Mouse (Mus musculus) C2C12 (cell line): Measurements from ENCODE around the gene A930017K11Rik.

Experiments used
- CTCF ChIP-seq: IDR thresholded peaks from one replicate; pipeline ENCODE4 v1.5.1; 2011; ENCODE audit not compliant: control insufficient read depth, insufficient read depth, insufficient read length
- FOSL1 ChIP-seq: IDR thresholded peaks from one replicate; pipeline ENCODE4 v1.8.0; 2011; ENCODE audit warnings: mild to moderate bottlenecking, low read length; ENCODE audit not compliant: poor library complexity, insufficient read depth, severe bottlenecking
- MAX ChIP-seq: IDR thresholded peaks from one replicate; pipeline ENCODE4 v1.6.1; 2011; ENCODE audit warnings: mild to moderate bottlenecking, control low read depth
- MYOD1 ChIP-seq: IDR thresholded peaks from one replicate; pipeline ENCODE4 v1.6.1; 2011; ENCODE audit warnings: low read depth; ENCODE audit not compliant: control insufficient read depth, insufficient read length
- MYOG ChIP-seq: IDR thresholded peaks from one replicate; pipeline ENCODE4 v1.6.1; 2011; ENCODE audit not compliant: control insufficient read depth, insufficient read length; ENCODE audit errors: extremely low read depth
- USF1 ChIP-seq: IDR thresholded peaks from one replicate; pipeline ENCODE4 v1.6.1; 2011; ENCODE audit warnings: low read depth, mild to moderate bottlenecking, control low read depth, moderate library complexity

- TF ChIP-seq CTCF (no peak), MYOD1 (no peak), MAX (no peak), USF1 (no peak), FOSL1 (no peak), MYOG (no peak)
Measured at GRCm38 (mm10) chr17:25945517-25946155, 6.7 kb downstream of the A930017K11Rik start.
